Mouse (Mus musculus) lung, embryonic 14.5 days (tissue): ENCODE results near the gene Apoa1. TPM values are rescaled to one million over a fixed set of nuclear protein-coding genes. Genes with fewer than 3 reads are reported as not detected.
A peak's percentile ranks its signal among the peaks of the same experiment; 100 is the strongest.

Experiments
- ATAC-seq: fragments of 200-750 bp; cut with Nextera tagmentation; 2 replicates; pipeline ENCODE4 v1.8.0; 2017; ENCODE audit warnings: mild to moderate bottlenecking, moderate TSS enrichment, moderate library complexity; ENCODE audit not compliant: insufficient read depth
- DNase-seq: peaks from one replicate; pipeline ENCODE4 v3.0.0-alpha.2; 2015
- H3K27ac ChIP-seq: fragments of 300-500 bp; sonication (generic); 2 replicates; pipeline ENCODE4 v1.5.1; 2014; ENCODE audit warnings: low read depth, mild to moderate bottlenecking, moderate library complexity
- H3K27me3 ChIP-seq: fragments of 300-500 bp; sonication (generic); 2 replicates; pipeline ENCODE4 v1.6.1; 2014; ENCODE audit warnings: low read length, control low read depth; ENCODE audit not compliant: insufficient read depth
- H3K36me3 ChIP-seq: fragments of 300-500 bp; sonication (generic); 2 replicates; pipeline ENCODE4 v1.6.1; 2014; ENCODE audit warnings: control low read depth; ENCODE audit not compliant: insufficient read depth
- H3K4me1 ChIP-seq: fragments of 300-500 bp; sonication (generic); 2 replicates; pipeline ENCODE4 v1.6.1; 2014; ENCODE audit warnings: antibody characterized with exemption, control low read depth; ENCODE audit not compliant: insufficient read depth
- H3K4me2 ChIP-seq: fragments of 300-500 bp; sonication (generic); 2 replicates; pipeline ENCODE4 v1.6.1; 2014; ENCODE audit warnings: mild to moderate bottlenecking
- H3K4me3 ChIP-seq: fragments of 300-500 bp; sonication (generic); 2 replicates; pipeline ENCODE4 v1.5.1; 2014; ENCODE audit warnings: low read depth, low read length
- H3K9ac ChIP-seq: fragments of 300-500 bp; sonication (generic); 2 replicates; pipeline ENCODE4 v1.6.1; 2014
- H3K9me3 ChIP-seq: fragments of 300-500 bp; sonication (generic); 2 replicates; pipeline ENCODE4 v1.6.1; 2016; ENCODE audit warnings: low read depth, low read length, control low read depth
- CTCF ChIP-seq: IDR thresholded peaks from 2 replicates; pipeline ENCODE4 v1.5.1; 2016; ENCODE audit warnings: antibody characterized with exemption, low read depth
- WGBS: fragments of 180-500 bp; shearing (Covaris S2); extraction: QIAGEN DNeasy Blood & Tissue Kit; methylation state at CpG from one replicate; pipeline ENCODE4 v1.1.7; 2014; 5-methylcytosine and 5-hydroxymethylcytosine counted together
- polyA plus RNA-seq: library from polyadenylated mRNA; unstranded; fragments of >200 nt; fragmentation: Nextera tagmentation; extraction: Ambion mirVana; gene quantifications from 2 replicates; pipeline ENCODE4 v1.2.1, GENCODE M21; 2014

Gene Apoa1
- polyA plus RNA-seq, 1 experiment from 2014 or later: 2.0 TPM

- Histone ChIP-seq H3K4me3 (no peak overlapping the region), H3K4me1 (no peaks in the 10 kb centered on the region), H3K27me3 (no peaks in the 10 kb centered on the region), H3K9me3 (no peaks in the 10 kb centered on the region), H3K27ac (no peak overlapping the region), H3K9ac (no peak overlapping the region), H3K36me3 (peaks cover 3% of the 10 kb centered on the region; the same call in 1 of the 2 replicates), H3K4me2 (no peak overlapping the region)
- no peak for TF ChIP-seq CTCF
- no peak for ATAC-seq
- WGBS: 79% methylated on average over 10 of the region's 10 CpGs
- DNase-seq: no peak
Measured at GRCm38 (mm10) chr9:46189381-46189780, 39.0 kb upstream of the Apoa1 start.

GRCm38 (mm10) chr9:46191234-46191633, 37.1 kb upstream of the Apoa1 start:
- H3K9ac ChIP-seq: no peak overlapping the region
- peaks cover 20% of the 10 kb centered on the region for H3K36me3 ChIP-seq
- no peaks in the 10 kb centered on the region for H3K4me1 ChIP-seq
- H3K9me3 ChIP-seq: no peaks in the 10 kb centered on the region
- peak; percentile 30 for DNase-seq
- TF ChIP-seq CTCF: no peak
- H3K27me3 ChIP-seq: no peaks in the 10 kb centered on the region
- WGBS: 54% methylated on average over 8 of the region's 8 CpGs
- H3K4me2 ChIP-seq: no peak overlapping the region
- H3K27ac ChIP-seq: no peak overlapping the region
- ATAC-seq: no peak
- no peak overlapping the region for H3K4me3 ChIP-seq

- Histone ChIP-seq H3K36me3 (peaks cover 23% of the 10 kb centered on the region), H3K4me1 (no peaks in the 10 kb centered on the region), H3K9ac (no peak overlapping the region), H3K27ac (no peak overlapping the region), H3K4me2 (no peak overlapping the region), H3K27me3 (no peaks in the 10 kb centered on the region), H3K4me3 (no peak overlapping the region), H3K9me3 (no peaks in the 10 kb centered on the region)
- WGBS: 17% methylated on average over 1 of the region's 1 CpGs
- no peak for ATAC-seq
- peak; percentile 69 for TF ChIP-seq CTCF
- peak; percentile 89 for DNase-seq
Measured at GRCm38 (mm10) chr9:46191644-46192043, 36.7 kb upstream of the Apoa1 start.

- Histone ChIP-seq H3K9ac (no peak overlapping the region), H3K4me3 (no peak overlapping the region), H3K36me3 (peaks cover 32% of the 10 kb centered on the region), H3K9me3 (no peaks in the 10 kb centered on the region), H3K4me2 (no peak overlapping the region), H3K4me1 (no peaks in the 10 kb centered on the region), H3K27me3 (no peaks in the 10 kb centered on the region), H3K27ac (no peak overlapping the region)
- DNase-seq (no peak), ATAC-seq (no peak)
- TF ChIP-seq CTCF: no peak
- 84% methylated on average over 6 of the region's 6 CpGs for WGBS
Measured at GRCm38 (mm10) chr9:46192642-46193041, 35.7 kb upstream of the Apoa1 start.

GRCm38 (mm10) chr9:46194809-46195208, 33.6 kb upstream of the Apoa1 start:
- WGBS: 86% methylated on average over 9 of the region's 9 CpGs
- H3K36me3 ChIP-seq: peaks cover 52% of the 10 kb centered on the region

GRCm38 (mm10) chr9:46196699-46197169, 31.6 kb upstream of the Apoa1 start:
- no peaks in the 10 kb centered on the region for H3K4me1 ChIP-seq
- no peaks in the 10 kb centered on the region for H3K27me3 ChIP-seq
- ATAC-seq (no peak), DNase-seq (no peak)
- no peak overlapping the region for H3K4me2 ChIP-seq
- WGBS: 70% methylated on average over 12 of the region's 12 CpGs
- no peak overlapping the region for H3K9ac ChIP-seq
- no peaks in the 10 kb centered on the region for H3K9me3 ChIP-seq
- no peak overlapping the region for H3K4me3 ChIP-seq
- TF ChIP-seq CTCF: no peak
- H3K36me3 ChIP-seq: peaks cover 66% of the 10 kb centered on the region
- H3K27ac ChIP-seq: no peak overlapping the region

More at GRCm38 (mm10) chr9:46194809-46195208, 33.6 kb upstream of the Apoa1 start:
- no peak for TF ChIP-seq CTCF
- Histone ChIP-seq H3K9ac (no peak overlapping the region), H3K9me3 (no peaks in the 10 kb centered on the region), H3K4me1 (no peaks in the 10 kb centered on the region), H3K4me2 (no peak overlapping the region), H3K27ac (no peak overlapping the region), H3K4me3 (no peak overlapping the region), H3K27me3 (no peaks in the 10 kb centered on the region)
- DNase-seq: no peak
- ATAC-seq: no peak

- Histone ChIP-seq H3K4me2 (no peak overlapping the region), H3K4me3 (no peak overlapping the region), H3K27ac (no peak overlapping the region), H3K9me3 (no peaks in the 10 kb centered on the region), H3K9ac (no peak overlapping the region), H3K36me3 (peaks cover 75% of the 10 kb centered on the region), H3K27me3 (no peaks in the 10 kb centered on the region), H3K4me1 (no peaks in the 10 kb centered on the region)
- 80% methylated on average over 9 of the region's 9 CpGs for WGBS
- no peak for DNase-seq
- ATAC-seq: no peak
- TF ChIP-seq CTCF: no peak
Measured at GRCm38 (mm10) chr9:46198461-46198860, 29.9 kb upstream of the Apoa1 start.

GRCm38 (mm10) chr9:46198936-46199335, 29.4 kb upstream of the Apoa1 start:
- H3K27ac ChIP-seq: no peak overlapping the region
- peaks cover 79% of the 10 kb centered on the region for H3K36me3 ChIP-seq
- ATAC-seq: no peak
- no peak overlapping the region for H3K4me3 ChIP-seq
- H3K27me3 ChIP-seq: no peaks in the 10 kb centered on the region
- no peak for DNase-seq
- no peak overlapping the region for H3K9ac ChIP-seq
- H3K4me1 ChIP-seq: no peaks in the 10 kb centered on the region
- no peak overlapping the region for H3K4me2 ChIP-seq
- no peak for TF ChIP-seq CTCF
- WGBS: 74% methylated on average over 7 of the region's 7 CpGs
- no peaks in the 10 kb centered on the region for H3K9me3 ChIP-seq
